7 mouse cellular contexts compared by ENCODE assay signal in the genomic region with DNA sequence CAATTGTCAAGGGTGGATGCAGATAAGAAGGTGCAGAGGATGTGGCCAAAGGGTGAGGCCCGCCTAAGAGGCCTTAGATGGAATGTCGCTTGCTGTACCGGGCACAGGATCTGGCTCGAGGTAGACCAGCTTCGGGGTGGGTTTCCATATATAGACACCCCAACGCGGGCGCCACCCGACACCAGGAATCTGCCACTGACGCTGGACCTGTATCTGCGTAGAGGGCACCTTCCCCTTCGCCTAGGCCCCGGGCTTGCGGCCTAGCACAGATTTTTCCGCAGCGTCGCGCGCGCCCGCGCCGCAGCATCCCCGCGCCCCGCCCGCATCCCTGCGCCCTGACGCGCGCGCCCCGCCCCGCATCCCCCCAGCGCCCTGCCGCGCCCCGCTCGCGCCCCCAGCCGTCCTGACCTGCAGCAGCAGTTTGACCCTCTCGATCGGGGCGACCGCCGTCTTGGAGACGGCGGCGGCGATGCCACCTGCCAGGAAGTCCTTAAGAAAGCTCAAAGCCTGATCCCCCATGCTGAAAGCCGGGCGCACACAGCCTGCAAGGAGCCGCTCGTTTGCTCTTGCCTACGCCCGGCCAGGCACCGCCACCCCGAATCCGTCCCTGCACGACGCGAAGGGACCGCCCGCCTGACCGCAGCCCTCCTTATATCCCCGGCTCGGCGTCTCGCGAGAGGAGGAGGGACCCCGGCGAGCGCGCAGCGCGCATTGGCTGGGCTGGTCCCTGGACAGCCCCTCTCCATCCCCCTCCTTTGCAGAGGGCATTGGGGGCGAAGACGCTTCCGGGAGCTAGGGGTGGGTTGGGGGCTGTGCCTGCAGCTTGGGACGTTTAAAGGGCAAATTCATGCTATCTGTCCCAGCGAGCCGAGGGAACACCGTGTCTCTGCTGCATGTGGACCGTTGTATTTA. TPM values are rescaled to one million over a fixed set of nuclear protein-coding genes. Genes with fewer than 3 reads are reported as not detected.
DNase-seq lines count a peak whose midpoint lies in the region; ATAC-seq lines count a peak whose summit lies in the region.

A gene (minus strand): TSS at position 881 of the 912 bp plus-strand sequence.

- peak; percentile 98 for DNase-seq in adrenal gland, adult 2 months
- peak; percentile 98 for DNase-seq in embryo, embryonic 9.5 days (ENCODE audit: extremely low spot score)
- DNase-seq in kidney, adult 11 months = peak; percentile 94
- peak; percentile 98 for DNase-seq in limb, embryonic 10.5 days (ENCODE audit: low spot score)
- DNase-seq in spleen, adult 12 weeks (ENCODE audit: low spot score) = peak; percentile 71

- peaks cover 40% of the 10 kb centered on the region for H3K36me3 ChIP-seq in limb, embryonic 10.5 days
- H3K36me3 ChIP-seq in midbrain, embryonic 13.5 days = peaks cover 36% of the 10 kb centered on the region

- peak within 1 kb of the TSS; percentile 75 for H3K4me2 ChIP-seq in midbrain, embryonic 13.5 days (replicated peaks)

- H3K9ac ChIP-seq in midbrain, embryonic 13.5 days (replicated peaks) = peak within 1 kb of the TSS; percentile 94

- ATAC-seq in granulocyte monocyte progenitor cell, adult 5-6 weeks (replicated peaks; ENCODE audit: poor library complexity, severe bottlenecking) = peak; percentile 98
- ATAC-seq in midbrain, embryonic 13.5 days = peak; percentile 98

- H3K27me3 ChIP-seq in limb, embryonic 10.5 days (ENCODE audit: low read depth, poor library complexity, severe bottlenecking) = no peaks in the 10 kb centered on the region
- no peaks in the 10 kb centered on the region for H3K27me3 ChIP-seq in midbrain, embryonic 13.5 days

- H3K4me1 ChIP-seq in limb, embryonic 10.5 days = peaks cover 46% of the 10 kb centered on the region
- H3K4me1 ChIP-seq in midbrain, embryonic 13.5 days (replicated peaks) = peaks cover 50% of the 10 kb centered on the region

- peak within 1 kb of the TSS; percentile 96 for H3K27ac ChIP-seq in limb, embryonic 10.5 days
- H3K27ac ChIP-seq in midbrain, embryonic 13.5 days = peak within 1 kb of the TSS; percentile 98

- H3K9me3 ChIP-seq in limb, embryonic 10.5 days (replicated peaks) = no peaks in the 10 kb centered on the region
- no peaks in the 10 kb centered on the region for H3K9me3 ChIP-seq in midbrain, embryonic 13.5 days

- WGBS in limb, embryonic 10.5 days = under 1% methylated on average over 68 of the region's 84 CpGs
- WGBS in midbrain, embryonic 13.5 days = under 1% methylated on average over 69 of the region's 84 CpGs

- peak within 1 kb of the TSS; percentile 90 for H3K4me3 ChIP-seq in limb, embryonic 10.5 days
- H3K4me3 ChIP-seq in midbrain, embryonic 13.5 days (replicated peaks) = peak within 1 kb of the TSS; percentile 81

RNA-seq across cellular contexts. Expression of the gene that starts here (rescaled TPM):
- 100 to 1,000 TPM; 133 to 206 TPM for total RNA-seq in adrenal gland, adult 2 months (2021)
- polyA plus RNA-seq in adrenal gland, adult 2 months (2012; rRNA removed) = 200 and 240 TPM in 2 replicates
- 71.7 and 105 TPM in 2 replicates for total RNA-seq in granulocyte monocyte progenitor cell, adult 5-6 weeks (2014; fragmentation: Nextera tagmentation)
- 169 and 178 TPM in 2 replicates for total RNA-seq in granulocyte monocyte progenitor cell, adult 5-6 weeks (2017)
- 486 and 506 TPM in 2 replicates for polyA plus RNA-seq in limb, embryonic 10.5 days (2016; fragmentation: Nextera tagmentation; extraction: Ambion mirVana)
- polyA plus RNA-seq in midbrain, embryonic 13.5 days (2015; fragmentation: Nextera tagmentation; extraction: Ambion mirVana) = 693 and 718 TPM in 2 replicates

Comparison
In these comparisons a context has a peak if more than half of its experiments do, and no peak if none do; other contexts are left out.
1. Peak in every context shown above with its lines: DNase-seq, ATAC-seq, H3K4me3 ChIP-seq and H3K27ac ChIP-seq.